Mouse (Mus musculus): ENCODE measurements around the gene Ccdc74a.
A peak's percentile ranks its signal among the peaks of the same experiment; 100 is the strongest.
"Not testable (repeated sequence)": the region's sequence is repeated elsewhere in the genome, so short reads cannot be mapped to it uniquely, and the experiment has no call there.

Ccdc74a gene

GRCm38 (mm10) chr16:17646310-17647114, at the start of gene Ccdc74a:
Gene Ccdc74a, plus strand, starts transcription at chr16:17646470.
- peak; percentile 56 to 68 for DNase-seq (ENCODE audit: low spot score in 2 of 2)

- DNase-seq (ENCODE audit: low spot score in 2 of 2), result no peak
Measured at GRCm38 (mm10) chr16:17600944-17601562, 45.2 kb upstream of the Ccdc74a start.

GRCm38 (mm10) chr16:17604941-17605340, 41.3 kb upstream of the Ccdc74a start:
- no peak for DNase-seq (ENCODE audit: low spot score in 2 of 2)

- DNase-seq (ENCODE audit: low spot score in 2 of 2), result no peak
Measured at GRCm38 (mm10) chr16:17605684-17606083, 40.6 kb upstream of the Ccdc74a start.

- no peak for DNase-seq (ENCODE audit: low spot score in 2 of 2)
Measured at GRCm38 (mm10) chr16:17611383-17611782, 34.9 kb upstream of the Ccdc74a start.

- not testable (repeated sequence) for DNase-seq (ENCODE audit: low spot score in 2 of 2)
Measured at GRCm38 (mm10) chr16:17614740-17615139, 31.5 kb upstream of the Ccdc74a start.

GRCm38 (mm10) chr16:17616212-17616611, 30.1 kb upstream of the Ccdc74a start:
- no peak for DNase-seq (ENCODE audit: low spot score in 2 of 2)

GRCm38 (mm10) chr16:17617922-17618565, 28.2 kb upstream of the Ccdc74a start:
- DNase-seq (ENCODE audit: low spot score in 2 of 2), result peak; percentile 11 to 50

- peak; percentile 88 to 90 for DNase-seq (ENCODE audit: low spot score in 2 of 2)
Measured at GRCm38 (mm10) chr16:17619198-17620105, 26.8 kb upstream of the Ccdc74a start, which contains the start of gene Smpd4. Gene Smpd4, plus strand, starts transcription at chr16:17619354.

- no peak for DNase-seq (ENCODE audit: low spot score in 2 of 2)
Measured at GRCm38 (mm10) chr16:17621936-17622335, 24.3 kb upstream of the Ccdc74a start.

- DNase-seq (ENCODE audit: low spot score in 2 of 2), result no peak
Measured at GRCm38 (mm10) chr16:17625488-17626268, 20.6 kb upstream of the Ccdc74a start.

- no peak for DNase-seq (ENCODE audit: low spot score in 2 of 2)
Measured at GRCm38 (mm10) chr16:17626269-17626555, 20.1 kb upstream of the Ccdc74a start.

- DNase-seq (ENCODE audit: low spot score in 2 of 2), result no peak
Measured at GRCm38 (mm10) chr16:17632580-17632979, 13.7 kb upstream of the Ccdc74a start.

- no peak for DNase-seq (ENCODE audit: low spot score in 2 of 2)
Measured at GRCm38 (mm10) chr16:17633481-17634181, 12.6 kb upstream of the Ccdc74a start.

- DNase-seq (ENCODE audit: low spot score in 2 of 2), result no peak
Measured at GRCm38 (mm10) chr16:17636904-17637303, 9.4 kb upstream of the Ccdc74a start.

- DNase-seq (ENCODE audit: low spot score in 2 of 2), result no peak
Measured at GRCm38 (mm10) chr16:17637610-17638009, 8.7 kb upstream of the Ccdc74a start.

GRCm38 (mm10) chr16:17638036-17638628, 8.1 kb upstream of the Ccdc74a start:
- DNase-seq (ENCODE audit: low spot score in 2 of 2), result no peak

- no peak for DNase-seq (ENCODE audit: low spot score in 2 of 2)
Measured at GRCm38 (mm10) chr16:17639081-17639480, 7.2 kb upstream of the Ccdc74a start.

GRCm38 (mm10) chr16:17639951-17640350, 6.3 kb upstream of the Ccdc74a start:
- DNase-seq (ENCODE audit: low spot score in 2 of 2), result no peak

- DNase-seq (ENCODE audit: low spot score in 2 of 2), result no peak
Measured at GRCm38 (mm10) chr16:17640706-17641105, 5.6 kb upstream of the Ccdc74a start.
